Mouse (Mus musculus) cortical plate, adult 2 months (tissue): Measurements from ENCODE around the gene Kctd17.

Experiments
- CTCF ChIP-seq: fragments of 200-500 bp; IDR thresholded peaks from 2 replicates; pipeline ENCODE4 v1.5.1; 2011; ENCODE audit warnings: mild to moderate bottlenecking, control low read depth, low read length; ENCODE audit not compliant: insufficient read depth; ENCODE audit errors: extremely low read depth
- POLR2A ChIP-seq: fragments of 200-500 bp; IDR thresholded peaks from 2 replicates; pipeline ENCODE4 v1.6.1; 2011; ENCODE audit warnings: mild to moderate bottlenecking, low read length, control low read depth; ENCODE audit not compliant: insufficient read depth; ENCODE audit errors: extremely low read depth

GRCm38 (mm10) chr15:78406293-78406934, 21.9 kb upstream of the Kctd17 start, which contains the start of gene Mpst:
- TF ChIP-seq POLR2A (peak; percentile 86), CTCF (no peak)
